Mouse (Mus musculus): Measurements from ENCODE around the gene Prkag3.

The Prkag3 gene

GRCm38 (mm10) chr1:74748643-74749271 is at the start of gene Prkag3:
TSS of gene Prkag3 (minus strand) at chr1:74749221.
- DNase-seq (ENCODE audit: low spot score): no peak

DNA sequence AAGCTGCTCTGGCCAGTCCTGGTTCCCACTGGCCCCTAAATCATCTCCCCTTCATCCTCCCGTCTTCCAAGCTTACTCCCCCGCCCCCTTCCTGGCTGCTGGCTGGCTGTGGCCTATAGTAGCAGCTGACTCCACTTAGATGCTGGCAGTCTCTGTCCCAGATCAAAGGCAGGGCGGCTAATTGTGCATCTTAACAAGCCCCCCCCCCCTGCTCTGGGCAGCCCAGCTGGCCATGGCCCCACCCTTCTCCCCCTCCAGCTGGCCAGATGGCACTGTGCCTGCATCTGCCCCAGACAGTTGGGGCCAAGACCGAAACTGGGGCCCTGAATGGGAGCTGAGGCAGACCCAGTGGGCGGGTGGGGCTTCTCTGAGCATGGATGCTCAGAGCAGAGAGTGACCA is 48.4 kb upstream of the Prkag3 start:
- DNase-seq (ENCODE audit: low spot score): no peak

- no peak for DNase-seq (ENCODE audit: low spot score)
Measured at GRCm38 (mm10) chr1:74795145-74795529, 46.1 kb upstream of the Prkag3 start.

- no peak for DNase-seq (ENCODE audit: low spot score)
Measured at GRCm38 (mm10) chr1:74794487-74795144, 45.6 kb upstream of the Prkag3 start.

DNA sequence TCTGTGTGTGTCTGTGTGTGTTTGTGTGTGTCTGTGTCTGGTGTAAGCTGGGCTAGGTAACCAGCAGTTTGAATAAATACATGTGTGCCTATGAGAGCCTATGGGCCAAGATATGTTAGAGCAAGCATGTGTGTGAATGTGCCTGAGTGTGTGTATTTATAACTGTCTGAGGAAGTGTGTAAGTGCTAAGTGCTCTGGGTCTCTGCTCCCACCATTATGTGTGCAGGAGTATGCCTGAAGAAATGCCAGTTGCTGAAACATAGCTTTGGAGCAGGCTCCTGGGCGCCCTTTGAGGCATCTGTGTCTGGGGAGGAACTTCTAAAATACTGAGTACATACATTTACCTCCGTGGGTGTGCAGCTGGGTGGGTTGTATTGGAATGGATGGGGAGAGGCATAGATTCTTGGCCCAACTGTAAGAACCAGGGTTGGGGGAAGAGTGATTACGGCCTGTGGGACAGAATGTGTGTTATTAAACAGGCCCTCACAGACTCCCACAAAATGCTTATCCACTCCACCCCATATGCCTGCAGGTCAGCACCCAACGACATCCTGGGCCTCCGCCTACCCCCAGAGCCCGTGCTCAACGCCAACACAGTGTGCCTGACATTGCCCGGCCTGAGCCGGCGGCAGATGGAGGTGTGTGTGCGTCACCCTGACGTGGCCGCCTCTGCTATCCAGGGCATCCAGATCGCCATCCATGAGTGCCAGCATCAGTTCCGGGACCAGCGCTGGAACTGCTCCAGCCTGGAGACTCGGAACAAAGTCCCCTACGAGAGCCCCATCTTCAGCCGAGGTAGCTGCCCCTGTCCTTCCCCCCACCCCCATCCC is 44.0 kb upstream of the Prkag3 start:
- no peak for DNase-seq (ENCODE audit: low spot score)

GRCm38 (mm10) chr1:74791249-74791648 is 42.2 kb upstream of the Prkag3 start, which contains the start of gene Wnt10a:
TSS of gene Wnt10a (plus strand) at chr1:74791516.
- DNase-seq (ENCODE audit: low spot score): no peak

DNA sequence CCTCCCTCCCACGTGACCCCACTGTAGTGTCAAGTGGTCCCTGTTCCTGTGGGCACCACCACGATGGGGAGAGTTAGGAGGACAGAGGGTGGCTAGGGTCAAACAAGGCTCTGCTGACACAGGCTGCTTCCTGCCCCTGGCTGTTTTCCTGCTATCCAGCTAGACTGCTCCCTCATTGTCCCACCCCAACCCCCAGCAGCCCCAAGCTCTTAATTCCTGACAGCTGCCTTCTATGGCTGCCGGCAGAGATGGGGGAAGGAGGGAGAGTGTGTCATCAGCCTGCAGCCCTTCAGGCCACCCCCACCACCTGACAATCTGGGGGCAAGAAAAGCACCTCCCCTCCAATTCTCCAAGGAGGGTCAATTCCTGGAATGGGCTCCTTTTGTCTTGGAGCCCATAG is 41.1 kb upstream of the Prkag3 start:
- no peak for DNase-seq (ENCODE audit: low spot score)

GRCm38 (mm10) chr1:74788603-74789176 is 39.7 kb upstream of the Prkag3 start:
- no peak for DNase-seq (ENCODE audit: low spot score)

DNA sequence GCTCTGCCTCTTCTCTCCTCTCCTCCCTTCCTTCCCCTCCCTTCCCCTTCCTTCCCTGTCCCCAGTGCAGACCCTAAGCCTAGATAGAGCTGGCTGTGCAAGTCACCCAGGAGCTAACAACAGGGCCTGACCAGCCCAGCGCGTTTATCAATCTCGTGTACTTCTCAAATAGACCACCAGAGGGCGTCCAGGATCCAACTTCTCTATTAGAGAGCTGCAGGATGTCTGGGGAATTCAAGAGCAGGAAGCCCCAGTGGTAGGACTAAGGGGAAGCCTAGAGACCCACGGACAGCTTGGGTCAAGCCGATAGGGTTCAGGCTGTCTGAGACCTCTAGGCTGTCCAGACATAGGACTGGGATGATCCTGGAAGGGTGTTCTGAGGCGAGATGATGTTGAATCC is 38.8 kb upstream of the Prkag3 start:
- DNase-seq (ENCODE audit: low spot score): peak; percentile 82

GRCm38 (mm10) chr1:74784041-74784759 is 35.2 kb upstream of the Prkag3 start:
- DNase-seq (ENCODE audit: low spot score): no peak

GRCm38 (mm10) chr1:74783554-74783953 is 34.5 kb upstream of the Prkag3 start:
- DNase-seq (ENCODE audit: low spot score): no peak

GRCm38 (mm10) chr1:74782045-74782444 is 33.0 kb upstream of the Prkag3 start:
- no peak for DNase-seq (ENCODE audit: low spot score)

DNA sequence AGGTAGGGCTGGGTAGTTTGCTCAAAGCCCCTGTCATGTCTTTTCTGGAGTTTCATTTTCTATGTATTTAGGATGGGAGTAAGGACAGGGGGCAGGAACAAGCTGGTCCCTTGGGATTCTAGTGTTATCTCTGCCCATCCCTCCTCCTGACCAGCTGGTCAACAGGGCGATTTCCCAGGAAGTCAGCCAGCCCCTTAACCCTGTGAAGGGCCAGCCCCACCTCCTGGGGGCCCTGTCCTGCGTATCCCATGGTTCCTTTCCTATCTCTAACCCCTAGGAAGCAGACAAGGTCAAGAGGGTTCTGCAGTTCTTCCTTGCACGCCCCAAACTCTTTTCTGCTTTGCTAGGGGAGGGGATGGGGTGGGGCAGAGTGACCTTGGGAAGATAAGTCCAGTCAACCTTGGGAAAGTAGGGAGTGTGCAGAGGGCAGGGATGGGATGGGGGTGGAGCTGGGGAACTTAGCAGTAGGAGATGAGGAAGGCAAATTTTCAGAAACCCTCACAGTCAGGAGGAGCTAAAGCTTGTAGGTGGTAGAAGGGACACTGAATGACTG is 30.0 kb upstream of the Prkag3 start:
- no peak for DNase-seq (ENCODE audit: low spot score)

GRCm38 (mm10) chr1:74775816-74776215 is 26.8 kb upstream of the Prkag3 start:
- no peak for DNase-seq (ENCODE audit: low spot score)

DNA sequence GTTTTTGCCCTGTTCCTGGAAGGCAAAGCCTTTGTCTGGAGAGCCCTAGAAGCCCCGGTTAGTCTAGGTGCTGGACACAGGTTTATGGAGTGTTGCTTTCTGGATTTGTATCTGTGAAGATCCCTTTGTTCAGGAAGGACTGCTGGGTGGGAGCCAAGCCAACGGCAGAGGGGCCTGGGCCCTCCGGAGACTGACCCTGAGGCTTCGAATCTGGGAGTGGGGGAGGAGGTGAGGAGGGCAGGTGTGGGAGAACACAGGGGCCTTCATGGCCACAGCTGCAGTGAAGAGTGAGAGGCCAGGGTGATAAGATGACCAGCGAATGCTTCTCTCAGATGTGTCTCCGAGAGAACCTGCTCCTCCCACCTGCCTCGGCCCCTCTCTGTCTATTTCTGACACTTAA is 25.0 kb upstream of the Prkag3 start:
- no peak for DNase-seq (ENCODE audit: low spot score)

GRCm38 (mm10) chr1:74773136-74773535 is 24.1 kb upstream of the Prkag3 start:
- no peak for DNase-seq (ENCODE audit: low spot score)

DNA sequence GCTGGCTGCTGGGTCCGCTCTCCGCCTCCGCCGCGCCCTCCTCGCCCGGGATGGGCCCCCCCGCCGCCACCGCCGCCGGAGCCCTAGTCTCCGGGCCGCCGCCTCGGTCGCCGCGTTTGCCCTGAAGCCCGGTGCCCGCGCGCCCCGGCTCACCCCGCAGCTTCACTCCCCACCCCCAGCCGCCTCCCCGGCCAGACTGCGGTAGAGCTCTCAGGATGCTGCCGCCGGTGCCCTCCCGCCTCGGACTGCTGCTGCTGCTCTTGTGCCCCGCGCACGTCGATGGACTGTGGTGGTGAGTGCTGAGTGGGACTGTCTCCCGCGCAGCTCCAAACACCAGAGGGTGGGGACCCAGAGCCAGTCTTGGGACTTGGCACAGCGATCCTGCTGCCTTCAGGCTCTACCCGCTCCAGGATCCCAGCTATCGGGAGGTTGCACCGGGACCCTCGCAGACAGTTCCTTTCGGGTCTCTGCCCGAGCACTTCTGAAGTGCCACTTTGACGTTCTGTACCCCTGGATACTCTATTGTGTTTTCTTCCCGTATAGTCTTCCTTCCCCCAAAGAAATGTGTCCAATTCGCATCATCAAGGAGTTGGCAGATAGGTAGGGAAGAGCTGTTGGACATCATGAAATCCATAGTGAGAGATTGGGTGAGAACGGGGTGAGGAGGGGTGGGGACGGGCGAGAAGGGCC is 23.1 kb upstream of the Prkag3 start:
- DNase-seq (ENCODE audit: low spot score): no peak

GRCm38 (mm10) chr1:74771845-74771930 is 22.7 kb upstream of the Prkag3 start, which contains the start of gene Wnt6:
TSS of gene Wnt6 (plus strand) at chr1:74771892.
- no peak for DNase-seq (ENCODE audit: low spot score)

- no peak for DNase-seq (ENCODE audit: low spot score)
Measured at GRCm38 (mm10) chr1:74771467-74771844, 22.4 kb upstream of the Prkag3 start.

GRCm38 (mm10) chr1:74770727-74771466 is 21.9 kb upstream of the Prkag3 start:
- no peak for DNase-seq (ENCODE audit: low spot score)

GRCm38 (mm10) chr1:74763081-74763480 is 14.1 kb upstream of the Prkag3 start:
- DNase-seq (ENCODE audit: low spot score): peak; percentile 45

Measured in layer of hippocampus, adult 9-10 months (tissue).